Mouse (Mus musculus) small intestine, adult 2 months (tissue): ENCODE measurements around the gene Plppr2.

Source experiments
- CTCF ChIP-seq: fragments of 200-500 bp; IDR thresholded peaks from 2 replicates; pipeline ENCODE4 v1.5.1; 2012; ENCODE audit warnings: low read depth, mild to moderate bottlenecking, control low read depth, inconsistent platforms, low read length, moderate library complexity, mixed read lengths; ENCODE audit not compliant: insufficient replicate concordance, insufficient read length; ENCODE audit errors: extremely low read depth
- POLR2A ChIP-seq: fragments of 200-500 bp; IDR thresholded peaks from 2 replicates; pipeline ENCODE4 v1.6.1; 2012; ENCODE audit warnings: low read depth, mild to moderate bottlenecking, control low read depth, inconsistent platforms, low read length, moderate library complexity

- TF ChIP-seq CTCF (no peak), POLR2A (no peak; the same call in 1 of the 2 replicates)
Observed at GRCm38 (mm10) chr9:21988421-21989101, 51.7 kb downstream of the Plppr2 start.
